Mouse (Mus musculus): ENCODE measurements around the gene Lrp2.

GRCm38 (mm10) chr2:69424829-69425228, 161.0 kb downstream of the Lrp2 start:
- no peak for TF ChIP-seq CTCF (IDR thresholded peaks at IDR 0.05; ENCODE audit: low read depth, low read length)
- TF ChIP-seq GATA1 (IDR thresholded peaks at IDR 0.05; ENCODE audit: borderline replicate concordance, low read length), result no peak
- TF ChIP-seq POLR2AphosphoS5 (IDR thresholded peaks at IDR 0.05; ENCODE audit: insufficient replicate concordance, low read depth, low read length), result no peak
